Mouse (Mus musculus) ES-E14 (cell line): ENCODE measurements around the gene Spin1. TPM values are rescaled to one million over a fixed set of nuclear protein-coding genes. Genes with fewer than 3 reads are reported as not detected.

Experiments
- DNase-seq: peaks from one replicate; pipeline ENCODE4 v3.0.0-alpha.2; 2013; ENCODE audit warnings: low read depth, low spot score
- H3K27ac ChIP-seq: 2 replicates; pipeline ENCODE4 v1.5.1; 2012; ENCODE audit warnings: low read depth, mild to moderate bottlenecking, low read length, moderate library complexity, mixed read lengths; ENCODE audit not compliant: poor library complexity, insufficient read depth, severe bottlenecking
- H3K36me3 ChIP-seq: 2 replicates; pipeline ENCODE4 v1.6.1; 2012; ENCODE audit warnings: mild to moderate bottlenecking, low read length, moderate library complexity, mixed read lengths; ENCODE audit not compliant: control insufficient read depth, poor library complexity, insufficient read depth, severe bottlenecking
- H3K4me1 ChIP-seq, 2 experiments: fragments of 150-350 bp in 1 of 2; sonication (generic) in 1 of 2; 2 replicates each; pipeline ENCODE4 v1.6.1; 2012; ENCODE audit warnings: low read length in 2 of 2, mild to moderate bottlenecking in 1 of 2, mixed read lengths in 1 of 2; ENCODE audit not compliant: control insufficient read depth in 2 of 2, insufficient read depth in 2 of 2, poor library complexity in 1 of 2
- H3K4me3 ChIP-seq, 2 experiments: fragments of 150-350 bp in 1 of 2; sonication (generic) in 1 of 2; 2 replicates each; pipeline ENCODE4 v1.5.1; 2012; ENCODE audit warnings: low read length in 2 of 2, low read depth in 1 of 2, mild to moderate bottlenecking in 1 of 2, mixed read lengths in 1 of 2; ENCODE audit not compliant: insufficient read depth in 1 of 2, poor library complexity in 1 of 2, severe bottlenecking in 1 of 2
- H3K9ac ChIP-seq: 2 replicates; pipeline ENCODE4 v1.6.1; 2012; ENCODE audit warnings: low read depth, mild to moderate bottlenecking, low read length, mixed read lengths; ENCODE audit not compliant: poor library complexity, insufficient read depth, severe bottlenecking
- H3K9me3 ChIP-seq: fragments of 150-350 bp; sonication (generic); 2 replicates; pipeline ENCODE4 v1.6.1; 2012; ENCODE audit warnings: low read depth, mild to moderate bottlenecking, low read length; ENCODE audit not compliant: control insufficient read depth, insufficient read depth
- CHD2 ChIP-seq: IDR thresholded peaks from 2 replicates; pipeline ENCODE4 v1.6.1; 2014; ENCODE audit warnings: mild to moderate bottlenecking, low read depth, low read length, inconsistent platforms
- HCFC1 ChIP-seq: IDR thresholded peaks from 2 replicates; pipeline ENCODE4 v1.6.1; 2012; ENCODE audit warnings: low read length, inconsistent platforms, borderline replicate concordance; ENCODE audit not compliant: insufficient read depth
- MAFK ChIP-seq: IDR thresholded peaks from 2 replicates; pipeline ENCODE4 v1.6.1; 2014; ENCODE audit warnings: mild to moderate bottlenecking, low read depth, low read length, inconsistent platforms; ENCODE audit not compliant: insufficient read depth
- ZC3H11A ChIP-seq: IDR thresholded peaks from 2 replicates; pipeline ENCODE4 v1.6.1; 2012; ENCODE audit warnings: low read depth, mild to moderate bottlenecking, inconsistent platforms, low read length, borderline replicate concordance
- ZNF384 ChIP-seq: IDR thresholded peaks from 2 replicates; pipeline ENCODE4 v1.6.1; 2012; ENCODE audit warnings: low read depth, low read length, inconsistent platforms
- in situ Hi-C, 2 experiments: fragments of 600-800 bp; cut with MboI; formaldehyde crosslinking; loops; one replicate each; pipeline ENCODE4 v1.15.1; 2025; ENCODE audit warnings: low sequenced_read_pairs in 2 of 2, inconsistent platforms in 1 of 2; ENCODE audit not compliant: unreplicated experiment in 2 of 2
- total RNA-seq: library from RNA; depleted of rRNA; stranded (reverse); fragments of 300-350 nt; gene quantifications from 2 replicates; pipeline ENCODE4 v1.2.3, GENCODE M21; 2012

Spin1 gene
- total RNA-seq, 1 experiment = 36.4 TPM

DNA sequence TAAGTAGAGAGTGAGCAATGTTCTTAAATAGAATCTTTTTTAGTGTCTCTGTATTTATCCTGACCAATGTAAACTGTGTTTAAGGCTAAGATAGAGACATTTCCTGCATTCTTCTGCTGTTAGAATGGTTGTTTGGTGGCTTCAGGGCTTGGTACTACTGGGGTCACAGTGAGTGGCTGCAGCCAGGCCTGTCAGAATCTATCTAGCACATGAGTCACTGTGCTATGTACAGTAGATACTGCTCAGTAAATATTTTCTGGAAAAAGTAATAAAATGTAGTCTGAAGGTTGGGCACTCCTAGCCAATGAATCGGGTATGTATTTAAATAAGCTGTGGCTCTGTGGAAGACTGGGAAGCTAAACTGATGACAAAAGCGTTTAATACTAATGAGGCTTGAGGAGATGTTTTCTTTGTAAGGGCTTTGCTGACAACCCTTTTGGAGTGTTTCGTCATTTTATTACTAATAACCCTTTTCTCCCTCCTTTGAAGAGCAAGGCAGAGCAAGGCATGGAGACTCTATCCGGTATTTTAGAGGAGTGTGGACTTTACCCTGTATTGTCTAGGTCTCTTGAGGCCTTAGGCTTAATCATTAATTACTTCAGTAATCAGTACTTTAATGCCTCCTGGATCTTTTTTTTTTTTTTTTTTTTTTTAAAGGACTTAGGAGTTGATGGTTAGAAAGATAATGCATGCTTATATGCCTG is 52.4 kb downstream of the Spin1 start:
- no peaks in the 10 kb centered on the region for H3K9me3 ChIP-seq
- H3K4me1 ChIP-seq = peaks cover 0 to 2% of the 10 kb centered on the region in 2 experiments; a peak in 1 of 4 replicates
- no peak overlapping the region for H3K9ac ChIP-seq
- peaks cover 25% of the 10 kb centered on the region for H3K36me3 ChIP-seq
- no peak for TF ChIP-seq ZNF384
- TF ChIP-seq MAFK = no peak
- TF ChIP-seq ZC3H11A = no peak
- no peak for TF ChIP-seq CHD2
- TF ChIP-seq HCFC1 = no peak
- in situ Hi-C loops = no loop called here
- H3K4me3 ChIP-seq = no peak overlapping the region
- no peak overlapping the region for H3K27ac ChIP-seq
- no peak for DNase-seq

DNA sequence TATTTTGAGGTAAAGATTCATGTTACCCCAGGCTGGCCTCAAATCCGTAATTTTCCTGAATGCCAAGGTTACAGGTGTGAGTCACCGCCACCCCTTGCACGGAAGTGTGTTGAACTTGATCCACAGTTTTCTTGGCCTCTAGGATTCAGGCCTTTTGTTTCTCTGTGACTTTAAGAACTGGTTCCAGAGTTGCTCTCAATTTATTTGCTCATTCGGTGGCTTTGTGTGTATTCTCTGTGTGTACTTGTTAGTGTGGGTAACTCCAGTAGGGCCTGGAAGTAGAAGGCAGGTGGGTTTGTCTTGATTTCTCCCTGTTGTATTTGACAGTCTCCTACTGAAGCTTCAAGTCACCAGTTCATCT is 53.0 kb downstream of the Spin1 start:
- Histone ChIP-seq H3K9me3 (no peaks in the 10 kb centered on the region), H3K4me1 (peaks cover 0 to 2% of the 10 kb centered on the region in 2 experiments; a peak in 1 of 4 replicates), H3K36me3 (peaks cover 26% of the 10 kb centered on the region), H3K27ac (no peak overlapping the region), H3K9ac (no peak overlapping the region), H3K4me3 (no peak overlapping the region)
- in situ Hi-C loops = no loop called here
- no peak for DNase-seq
- TF ChIP-seq MAFK (no peak), CHD2 (no peak), ZNF384 (no peak), HCFC1 (no peak), ZC3H11A (no peak)

DNA sequence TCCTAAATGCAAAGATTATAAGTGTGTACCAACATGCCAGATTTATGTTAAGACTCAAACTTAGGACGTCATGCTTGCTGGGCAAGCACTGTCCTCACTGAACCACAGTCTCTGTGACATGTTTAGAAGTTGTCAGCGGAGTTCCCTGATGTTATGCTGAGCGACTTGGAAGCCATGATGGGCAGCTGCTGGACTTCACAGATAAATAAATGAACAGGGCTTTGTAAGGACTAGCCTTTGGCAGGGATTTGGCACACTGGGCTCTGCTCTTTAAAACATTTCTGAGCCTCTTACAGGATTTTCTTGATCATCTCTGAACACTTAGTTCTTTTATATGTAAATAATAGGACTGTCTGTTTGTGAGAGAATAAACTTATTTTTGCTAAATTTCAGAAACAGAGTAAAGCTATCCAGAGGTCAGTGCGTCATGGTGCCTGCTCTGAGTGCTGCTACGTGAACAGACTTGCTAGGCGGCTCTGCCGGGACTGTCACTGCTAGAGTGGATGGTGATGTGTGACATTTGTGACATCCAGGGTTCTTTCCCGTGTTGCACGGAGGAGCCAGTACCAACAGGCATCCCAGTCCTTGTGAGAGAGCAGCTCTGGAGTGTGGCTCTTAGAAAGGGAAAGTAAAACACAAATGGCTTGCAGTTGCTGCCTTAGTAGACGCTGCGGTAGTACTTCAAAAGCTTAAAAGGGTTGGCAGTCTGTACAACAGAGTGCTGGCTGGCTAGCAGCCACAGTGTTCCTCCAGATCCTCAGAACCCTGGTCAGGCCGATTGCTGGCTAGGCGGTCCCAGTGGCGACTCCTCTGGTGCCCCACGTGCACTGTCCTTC is 54.7 kb downstream of the Spin1 start:
- no peak overlapping the region for H3K27ac ChIP-seq
- H3K4me3 ChIP-seq = no peak overlapping the region
- no peak overlapping the region for H3K9ac ChIP-seq
- TF ChIP-seq ZC3H11A (no peak), HCFC1 (no peak)
- peaks cover 20% of the 10 kb centered on the region for H3K36me3 ChIP-seq
- DNase-seq = no peak
- peaks cover 0 to 2% of the 10 kb centered on the region in 2 experiments; a peak in 1 of 4 replicates for H3K4me1 ChIP-seq
- H3K9me3 ChIP-seq = no peaks in the 10 kb centered on the region
- in situ Hi-C loops = no loop called here

GRCm38 (mm10) chr13:51156014-51156386 is 55.3 kb downstream of the Spin1 start:
- peaks cover 16% of the 10 kb centered on the region for H3K36me3 ChIP-seq
- H3K4me1 ChIP-seq = peaks cover 0 to 2% of the 10 kb centered on the region in 2 experiments; a peak in 1 of 4 replicates
- in situ Hi-C loops = no loop called here

More at GRCm38 (mm10) chr13:51156014-51156386, 55.3 kb downstream of the Spin1 start:
- no peak for TF ChIP-seq CHD2
- no peak for TF ChIP-seq ZC3H11A
- no peak for TF ChIP-seq MAFK
- TF ChIP-seq HCFC1 = no peak
- TF ChIP-seq ZNF384 = no peak
- no peak overlapping the region for H3K27ac ChIP-seq
- no peak for DNase-seq
- H3K4me3 ChIP-seq = no peak overlapping the region
- H3K9ac ChIP-seq = no peak overlapping the region
- no peaks in the 10 kb centered on the region for H3K9me3 ChIP-seq
